Mouse (Mus musculus): ENCODE data around the gene Platr17.
"Not testable (repeated sequence)": the region's sequence is repeated elsewhere in the genome, so short reads cannot be mapped to it uniquely, and the experiment has no call there.

DNA sequence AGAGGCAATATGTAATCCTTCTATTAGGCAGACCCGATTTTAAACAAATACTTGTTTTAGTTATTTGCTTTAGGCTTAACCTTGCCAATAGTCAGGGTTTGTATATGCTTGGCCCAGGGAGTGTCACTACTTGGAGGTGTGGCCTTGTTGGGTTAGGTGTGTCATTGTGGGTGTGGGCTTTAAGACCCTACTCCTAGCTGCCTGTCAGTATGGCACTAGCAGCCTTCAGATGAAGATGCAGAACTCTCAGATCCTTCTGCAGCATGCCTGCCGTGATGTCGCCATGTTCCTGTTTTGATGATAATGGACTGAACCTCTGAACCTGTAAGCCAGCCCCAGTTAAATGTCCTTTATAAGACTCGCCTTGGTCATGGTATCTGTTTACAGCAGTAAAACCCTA, 11.9 kb upstream of the Platr17 start:
- TF ChIP-seq POLR2A (IDR thresholded peaks at IDR 0.05; ENCODE audit: control insufficient read depth, low read depth, low read length); CTCF (IDR thresholded peaks at IDR 0.05; ENCODE audit: control insufficient read depth, insufficient read depth, insufficient replicate concordance, low read depth, low read length): not testable (repeated sequence)

Data from testis, adult 2 months (tissue).